Mouse (Mus musculus) embryo, embryonic 11 days (tissue): ENCODE results near the gene F13a1.
A peak's percentile ranks its signal among the peaks of the same experiment; 100 is the strongest.

Experiments used
- DNase-seq: peaks from one replicate; pipeline ENCODE4 v3.0.0-alpha.2; 2015

Gene F13a1

GRCm38 (mm10) chr13:37050126-37050525 lies at the start of gene F13a1:
TSS of gene F13a1 (minus strand) at chr13:37050244.
- DNase-seq = no peak

- no peak for DNase-seq
Measured at GRCm38 (mm10) chr13:37091620-37092019, 41.6 kb upstream of the F13a1 start.

- DNase-seq = no peak
Measured at GRCm38 (mm10) chr13:37089104-37089503, 39.1 kb upstream of the F13a1 start.

GRCm38 (mm10) chr13:37081506-37082241 lies 31.6 kb upstream of the F13a1 start:
- DNase-seq = peak; percentile 12

- no peak for DNase-seq
Measured at GRCm38 (mm10) chr13:37071390-37071789, 21.3 kb upstream of the F13a1 start.

- DNase-seq = no peak
Measured at GRCm38 (mm10) chr13:37070824-37071223, 20.8 kb upstream of the F13a1 start.

GRCm38 (mm10) chr13:37060810-37061209 lies 10.8 kb upstream of the F13a1 start:
- peak; percentile 18 for DNase-seq

GRCm38 (mm10) chr13:37056662-37057061 lies 6.6 kb upstream of the F13a1 start:
- no peak for DNase-seq

- no peak for DNase-seq
Measured at GRCm38 (mm10) chr13:37049631-37050030, 413 bp downstream of the F13a1 start.

- DNase-seq = no peak
Measured at GRCm38 (mm10) chr13:37049018-37049417, 1.0 kb downstream of the F13a1 start.

- DNase-seq = peak; percentile 23
Measured at GRCm38 (mm10) chr13:37045005-37045404, 5.0 kb downstream of the F13a1 start.

- no peak for DNase-seq
Measured at GRCm38 (mm10) chr13:37034745-37035144, 15.3 kb downstream of the F13a1 start.

- DNase-seq = peak; percentile 2
Measured at GRCm38 (mm10) chr13:37025996-37026579, 24.0 kb downstream of the F13a1 start.

GRCm38 (mm10) chr13:37021575-37021974 lies 28.5 kb downstream of the F13a1 start:
- DNase-seq = no peak

- no peak for DNase-seq
Measured at GRCm38 (mm10) chr13:37010771-37011170, 39.3 kb downstream of the F13a1 start.

- no peak for DNase-seq
Measured at GRCm38 (mm10) chr13:37006224-37006623, 43.8 kb downstream of the F13a1 start.

- peak; percentile 33 for DNase-seq
Measured at GRCm38 (mm10) chr13:36999210-36999705, 50.8 kb downstream of the F13a1 start.

- DNase-seq = no peak
Measured at GRCm38 (mm10) chr13:36993593-36993992, 56.5 kb downstream of the F13a1 start.

- no peak for DNase-seq
Measured at GRCm38 (mm10) chr13:36988392-36988791, 61.7 kb downstream of the F13a1 start.

GRCm38 (mm10) chr13:36973016-36973415 lies 77.0 kb downstream of the F13a1 start:
- no peak for DNase-seq

- no peak for DNase-seq
Measured at GRCm38 (mm10) chr13:36972226-36972625, 77.8 kb downstream of the F13a1 start.

GRCm38 (mm10) chr13:36962926-36963325 lies 87.1 kb downstream of the F13a1 start:
- DNase-seq = no peak

GRCm38 (mm10) chr13:36958996-36959395 lies 91.0 kb downstream of the F13a1 start:
- no peak for DNase-seq

- no peak for DNase-seq
Measured at GRCm38 (mm10) chr13:36954937-36955336, 95.1 kb downstream of the F13a1 start.
